30 mouse cellular contexts compared by ENCODE assay signal in the genomic region with DNA sequence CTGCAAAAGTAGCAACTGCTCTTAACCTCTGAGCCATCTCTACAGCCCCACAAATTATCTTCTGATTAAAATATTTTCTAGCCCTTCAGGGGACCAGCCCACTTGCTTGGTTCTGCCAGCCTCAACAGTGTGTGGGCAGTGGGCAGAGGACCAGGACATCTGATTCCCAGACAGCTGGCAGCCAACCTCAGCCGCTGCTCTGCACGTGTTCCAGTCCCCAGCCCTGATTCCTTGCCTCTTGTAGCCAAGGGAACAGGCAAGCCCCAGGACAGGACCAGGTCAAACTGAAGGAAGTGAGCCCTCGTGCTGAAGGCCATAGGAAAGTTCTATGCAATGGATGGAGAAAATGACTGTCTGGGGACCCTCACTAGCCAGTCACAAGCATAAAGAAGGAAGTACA. TPM values are rescaled to one million over a fixed set of nuclear protein-coding genes. Genes with fewer than 3 reads are reported as not detected.
A peak's percentile ranks its signal among the peaks of the same experiment; 100 is the strongest.
DNase-seq lines count a peak whose midpoint lies in the region; TF ChIP-seq lines count a peak whose summit lies in the region.
"Had no signal": no experiment of that assay in that cellular context is flagged by ENCODE, and none has a peak within 500 bp of the region (broad histone marks: within the 10 kb centered on the region; RNA-seq: fewer than 3 reads in every experiment).

No protein-coding gene starts in this region.

- H3K4me1 ChIP-seq in cerebellum, adult 2 months (ENCODE audit: control insufficient read depth, insufficient read depth, low read length) = peaks cover 2% of the 10 kb centered on the region; the same call in 1 of the 2 replicates

- no peak overlapping the region for H3K4me3 ChIP-seq in cerebellum, adult 2 months (replicated peaks; ENCODE audit: insufficient read depth, low read depth, low read length)
- H3K4me3 ChIP-seq: erythroblast, embryonic 14.5 days; hindbrain, embryonic 12.5 days; intestine, embryonic 15.5 days; limb, embryonic 12.5 days; liver, embryonic 15.5 days; midbrain, embryonic 12.5 days; neural tube, embryonic 13.5 days had no signal

- no peak for TF ChIP-seq POLR2A in cerebellum, adult 2 months (IDR thresholded peaks at IDR 0.05; ENCODE audit: borderline replicate concordance, insufficient read depth, low read length)

- no peaks in the 10 kb centered on the region for H3K27me3 ChIP-seq in cerebellum, adult 2 months (ENCODE audit: control insufficient read depth, insufficient read depth, low read length)

- WGBS in cerebellum, adult 2 months = 42% methylated on average over 3 of the region's 3 CpGs

- H3K27ac ChIP-seq in cerebellum, adult 2 months (ENCODE audit: insufficient read depth, low read length) = no peak overlapping the region
- H3K27ac ChIP-seq: hindbrain, embryonic 12.5 days; hindbrain, postnatal 0 days; intestine, embryonic 15.5 days; limb, embryonic 12.5 days; liver, embryonic 15.5 days; midbrain, embryonic 12.5 days; neural tube, embryonic 13.5 days had no signal

- peak; percentile 53 to 62 for DNase-seq in cerebellum, postnatal 10 days
- DNase-seq in cerebellum, adult 2 months = no peak
- DNase-seq in layer of hippocampus, postnatal 10 days (ENCODE audit: low spot score in 2 of 2) = peak; percentile 52 to 57
- DNase-seq in layer of hippocampus, adult 9-10 months (ENCODE audit: low spot score) = no peak
- peak; percentile 52 to 61 for DNase-seq in right cerebral cortex, postnatal 10 days (ENCODE audit: low spot score in 2 of 2)
- no peak for DNase-seq in right cerebral cortex, adult 18-20 months
- DNase-seq in brain, adult 2 months (ENCODE audit: low read depth, low spot score) = peak; percentile 63
- no peak for DNase-seq in ovary, postnatal 10 days (ENCODE audit: low spot score)
- DNase-seq: adrenal gland, postnatal 10 days; cerebellum, adult 18-20 months; forebrain, postnatal 0 days; gastrocnemius, postnatal 10 days; heart, postnatal 36 days; kidney, adult 2 months; kidney, postnatal 36 days; lung, embryonic 14.5 days; lung, postnatal 14 days; retina, postnatal 1 day; thymus, adult 2 months; thymus, postnatal 36 days had no signal

- no peak for TF ChIP-seq CTCF in cerebellum, adult 2 months (IDR thresholded peaks at IDR 0.05; ENCODE audit: borderline replicate concordance, insufficient read depth, low read depth, low read length)

RNA-seq across cellular contexts. Expression of a gene that starts 2.0 kb away (rescaled TPM):
- polyA plus RNA-seq in cerebellum, adult 2 months (2012; rRNA removed) = 13.9 and 16.1 TPM in 2 replicates
- 10 to 100 TPM; 36.2 to 38.5 TPM for total RNA-seq in layer of hippocampus, postnatal 10 days (2021)
- total RNA-seq: granulocyte monocyte progenitor cell, adult 5-6 weeks had no signal
- polyA plus RNA-seq: activated CD4-positive, CD25-positive, alpha-beta regulatory T cell, adult 4 months; erythroblast, embryonic 14.5 days had no signal

Comparison
In these comparisons a context has a peak if more than half of its experiments do, and no peak if none do; other contexts are left out.
1. DNase-seq: peak in cerebellum, postnatal 10 days (2 of 2), layer of hippocampus, postnatal 10 days (2 of 2), right cerebral cortex, postnatal 10 days (2 of 2) and brain, adult 2 months (single experiment); none in cerebellum, adult 2 months (0 of 2), layer of hippocampus, adult 9-10 months (single experiment), right cerebral cortex, adult 18-20 months (single experiment) and ovary, postnatal 10 days (single experiment).